Mouse (Mus musculus) embryonic facial prominence, embryonic 11.5 days (tissue): Measurements from ENCODE around the gene Vti1a. TPM values are rescaled to one million over a fixed set of nuclear protein-coding genes. Genes with fewer than 3 reads are reported as not detected.

Experiments used
- ATAC-seq: fragments of 200-750 bp; cut with Nextera tagmentation; replicated peaks from 2 replicates; pipeline ENCODE4 v1.8.0; 2017; ENCODE audit warnings: low read depth; ENCODE audit not compliant: insufficient number of reproducible peaks, low FRiP score, low TSS enrichment
- DNase-seq: peaks from one replicate; pipeline ENCODE4 v3.0.0-alpha.2; 2015; ENCODE audit warnings: low spot score
- H3K27ac ChIP-seq: fragments of 300-500 bp; sonication (generic); replicated peaks from 2 replicates; pipeline ENCODE4 v1.5.1; 2014; ENCODE audit warnings: mild to moderate bottlenecking, low read depth, low read length, control low read depth
- H3K27me3 ChIP-seq: fragments of 300-500 bp; sonication (generic); 2 replicates; pipeline ENCODE4 v1.6.1; 2014; ENCODE audit warnings: mild to moderate bottlenecking, low read length, moderate library complexity, mixed read lengths; ENCODE audit not compliant: control insufficient read depth, insufficient read depth
- H3K36me3 ChIP-seq: fragments of 300-500 bp; sonication (generic); replicated peaks from 2 replicates; pipeline ENCODE4 v1.6.1; 2014; ENCODE audit warnings: low read depth, mild to moderate bottlenecking, low read length, moderate library complexity, mixed read lengths; ENCODE audit not compliant: control insufficient read depth, insufficient read depth
- H3K4me1 ChIP-seq: fragments of 300-500 bp; sonication (generic); 2 replicates; pipeline ENCODE4 v1.6.1; 2014; ENCODE audit warnings: low read length, mixed read lengths; ENCODE audit not compliant: control insufficient read depth, insufficient read depth
- H3K4me2 ChIP-seq: fragments of 300-500 bp; sonication (generic); 2 replicates; pipeline ENCODE4 v1.6.1; 2014; ENCODE audit warnings: low read depth, mild to moderate bottlenecking, control low read depth, low read length, moderate library complexity
- H3K4me3 ChIP-seq: fragments of 300-500 bp; sonication (generic); 2 replicates; pipeline ENCODE4 v1.5.1; 2014; ENCODE audit warnings: low read depth, low read length, control low read depth
- H3K9ac ChIP-seq: fragments of 300-500 bp; sonication (generic); replicated peaks from 2 replicates; pipeline ENCODE4 v1.6.1; 2014; ENCODE audit warnings: mild to moderate bottlenecking, control low read depth, low read length
- H3K9me3 ChIP-seq: fragments of 300-500 bp; sonication (generic); replicated peaks from 2 replicates; pipeline ENCODE4 v1.6.1; 2016; ENCODE audit warnings: mild to moderate bottlenecking, low read length, inconsistent platforms, mixed read lengths; ENCODE audit not compliant: control insufficient read depth
- WGBS: fragments of 180-500 bp; shearing (Covaris S2); extraction: QIAGEN DNeasy Blood & Tissue Kit; methylation state at CpG from one replicate; pipeline ENCODE4 v1.1.7; 2014; 5-methylcytosine and 5-hydroxymethylcytosine counted together
- polyA plus RNA-seq: library from polyadenylated mRNA; unstranded; fragments of >200 nt; fragmentation: Nextera tagmentation; extraction: Ambion mirVana; gene quantifications from 2 replicates; pipeline ENCODE4 v1.2.1, GENCODE M21; 2014

Vti1a gene
- polyA plus RNA-seq, 1 experiment from 2014 or later: 22.4 TPM

DNA sequence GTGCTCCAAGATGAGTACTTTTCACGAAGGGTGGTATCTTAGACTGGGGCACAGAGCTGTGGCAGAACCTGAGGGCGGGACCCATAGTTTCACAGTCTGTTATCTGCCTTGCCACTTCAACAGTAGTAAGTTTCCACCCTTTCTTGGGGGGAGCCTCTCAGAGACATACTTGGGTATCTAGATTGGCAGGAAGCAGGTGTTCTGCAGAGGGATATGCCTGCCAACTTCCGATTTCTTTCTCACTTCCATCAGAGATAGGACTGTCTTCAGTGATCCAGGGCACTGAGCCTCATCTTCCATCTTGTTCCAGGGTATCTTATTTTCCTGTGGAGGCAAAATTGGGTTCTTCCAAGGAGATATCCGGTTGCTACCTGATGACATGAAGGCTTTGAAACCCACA is 32.0 kb upstream of the Vti1a start:
- Histone ChIP-seq H3K4me3 (no peak overlapping the region), H3K4me1 (no peaks in the 10 kb centered on the region), H3K9me3 (no peaks in the 10 kb centered on the region), H3K36me3 (no peaks in the 10 kb centered on the region), H3K4me2 (no peak overlapping the region), H3K27me3 (no peaks in the 10 kb centered on the region), H3K9ac (no peak overlapping the region), H3K27ac (no peak overlapping the region)
- 89% methylated on average over 4 of the region's 4 CpGs for WGBS
- no peak for ATAC-seq
- DNase-seq: no peak

- Histone ChIP-seq H3K4me2 (no peak overlapping the region), H3K36me3 (no peaks in the 10 kb centered on the region), H3K4me3 (no peak overlapping the region), H3K4me1 (no peaks in the 10 kb centered on the region), H3K9me3 (no peaks in the 10 kb centered on the region), H3K27me3 (no peaks in the 10 kb centered on the region), H3K9ac (no peak overlapping the region), H3K27ac (no peak overlapping the region)
- ATAC-seq: no peak
- WGBS: 87% methylated on average over 4 of the region's 4 CpGs
- no peak for DNase-seq
These were observed 30.1 kb upstream of the Vti1a start for GRCm38 (mm10) chr19:55286034-55286433.

DNA sequence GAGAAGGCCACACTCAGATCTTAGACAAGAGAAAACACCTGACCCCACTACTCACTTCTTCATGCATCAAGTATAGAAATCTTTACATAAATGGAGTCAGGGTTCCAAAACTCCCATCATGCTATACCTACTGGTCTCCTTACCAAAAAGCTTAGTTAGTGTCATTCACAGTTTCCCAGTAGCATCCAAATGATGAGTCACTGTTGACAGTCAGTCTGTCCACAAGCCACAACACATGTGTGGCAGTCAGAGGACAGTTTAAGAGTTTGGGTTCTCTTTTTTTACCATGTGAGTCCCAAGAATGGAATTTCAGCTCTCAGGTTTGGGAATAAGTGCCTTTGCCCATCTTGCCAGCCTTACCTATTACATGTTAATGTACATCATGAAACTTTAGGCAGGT is 27.1 kb upstream of the Vti1a start:
- DNase-seq (no peak), ATAC-seq (no peak)
- H3K36me3 ChIP-seq: no peaks in the 10 kb centered on the region

GRCm38 (mm10) chr19:55290621-55291270 is 25.3 kb upstream of the Vti1a start:
- no peaks in the 10 kb centered on the region for H3K27me3 ChIP-seq
- no peaks in the 10 kb centered on the region for H3K9me3 ChIP-seq
- ATAC-seq: no peak
- no peak overlapping the region for H3K4me3 ChIP-seq
- no peak overlapping the region for H3K27ac ChIP-seq
- no peak for DNase-seq
- WGBS: 85% methylated on average over 2 of the region's 2 CpGs
- no peaks in the 10 kb centered on the region; the same call in 1 of the 2 replicates for H3K36me3 ChIP-seq
- H3K4me1 ChIP-seq: no peaks in the 10 kb centered on the region
- no peak overlapping the region for H3K4me2 ChIP-seq
- H3K9ac ChIP-seq: no peak overlapping the region

More for the DNA sequence above, 27.1 kb upstream of the Vti1a start:
- H3K4me3 ChIP-seq: no peak overlapping the region
- H3K9me3 ChIP-seq: no peaks in the 10 kb centered on the region
- H3K27me3 ChIP-seq: no peaks in the 10 kb centered on the region
- H3K9ac ChIP-seq: no peak overlapping the region
- H3K4me2 ChIP-seq: no peak overlapping the region
- H3K4me1 ChIP-seq: no peaks in the 10 kb centered on the region
- no peak overlapping the region for H3K27ac ChIP-seq

GRCm38 (mm10) chr19:55292210-55292850 is 23.8 kb upstream of the Vti1a start:
- no peak overlapping the region for H3K4me3 ChIP-seq
- no peaks in the 10 kb centered on the region for H3K9me3 ChIP-seq
- peaks cover 4% of the 10 kb centered on the region; the same call in 1 of the 2 replicates for H3K36me3 ChIP-seq
- DNase-seq (no peak), ATAC-seq (no peak)
- 91% methylated on average over 2 of the region's 2 CpGs for WGBS
- no peaks in the 10 kb centered on the region for H3K27me3 ChIP-seq
- H3K27ac ChIP-seq: no peak overlapping the region
- no peaks in the 10 kb centered on the region for H3K4me1 ChIP-seq
- H3K9ac ChIP-seq: no peak overlapping the region
- H3K4me2 ChIP-seq: no peak overlapping the region

- no peak overlapping the region for H3K27ac ChIP-seq
- DNase-seq (no peak), ATAC-seq (no peak)
- no peaks in the 10 kb centered on the region for H3K27me3 ChIP-seq
- H3K36me3 ChIP-seq: peaks cover 4% of the 10 kb centered on the region; the same call in 1 of the 2 replicates
- H3K4me2 ChIP-seq: no peak overlapping the region
- no peak overlapping the region for H3K9ac ChIP-seq
- H3K4me3 ChIP-seq: no peak overlapping the region
- 36% methylated on average over 4 of the region's 4 CpGs for WGBS
- no peaks in the 10 kb centered on the region for H3K9me3 ChIP-seq
- no peaks in the 10 kb centered on the region for H3K4me1 ChIP-seq
These were observed 22.9 kb upstream of the Vti1a start for GRCm38 (mm10) chr19:55293175-55293574.

- Histone ChIP-seq H3K9me3 (no peaks in the 10 kb centered on the region), H3K9ac (no peak overlapping the region), H3K27ac (no peak overlapping the region), H3K4me1 (no peaks in the 10 kb centered on the region), H3K27me3 (no peaks in the 10 kb centered on the region), H3K36me3 (peaks cover 4% of the 10 kb centered on the region; the same call in 1 of the 2 replicates), H3K4me2 (no peak overlapping the region), H3K4me3 (no peak overlapping the region)
- no peak for ATAC-seq
- DNase-seq: no peak
- 91% methylated on average over 9 of the region's 9 CpGs for WGBS
These were observed 21.0 kb upstream of the Vti1a start for GRCm38 (mm10) chr19:55295075-55295474.

DNA sequence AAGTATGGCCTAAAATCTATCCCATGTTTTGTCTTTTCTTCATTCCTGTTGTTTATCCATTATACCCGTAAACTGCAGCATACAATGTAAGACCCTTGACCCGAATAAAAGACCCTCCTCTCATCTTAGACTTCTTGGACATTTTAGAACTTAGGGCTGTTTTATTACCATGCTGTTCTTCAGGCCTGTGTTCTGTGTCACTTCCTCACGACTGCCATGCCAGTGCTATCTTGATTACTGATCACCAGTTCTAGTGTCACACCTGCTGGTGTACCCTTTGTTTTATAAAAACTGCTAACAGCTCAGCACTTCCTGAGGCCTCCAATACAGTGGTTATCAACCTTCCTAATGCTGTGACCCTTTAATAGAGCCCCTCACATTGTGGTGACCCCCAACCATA is 20.5 kb upstream of the Vti1a start:
- peaks cover 4% of the 10 kb centered on the region; the same call in 1 of the 2 replicates for H3K36me3 ChIP-seq
- WGBS: 86% methylated on average over 3 of the region's 3 CpGs
- H3K27me3 ChIP-seq: no peaks in the 10 kb centered on the region
- H3K27ac ChIP-seq: no peak overlapping the region
- no peak for ATAC-seq
- H3K4me3 ChIP-seq: no peak overlapping the region
- no peak for DNase-seq
- H3K9me3 ChIP-seq: no peaks in the 10 kb centered on the region
- H3K4me1 ChIP-seq: no peaks in the 10 kb centered on the region
- H3K4me2 ChIP-seq: no peak overlapping the region
- no peak overlapping the region for H3K9ac ChIP-seq
